Mouse (Mus musculus) midbrain, embryonic 12.5 days (tissue): Measurements from ENCODE around the gene Eno1. TPM values are rescaled to one million over a fixed set of nuclear protein-coding genes. Genes with fewer than 3 reads are reported as not detected.

Source experiments
- ATAC-seq: fragments of 200-750 bp; cut with Nextera tagmentation; 2 replicates; pipeline ENCODE4 v1.8.0; 2017; ENCODE audit warnings: low read depth, moderate TSS enrichment, moderate library complexity; ENCODE audit not compliant: low FRiP score
- H3K27ac ChIP-seq: fragments of 300-500 bp; sonication (generic); replicated peaks from 2 replicates; pipeline ENCODE4 v1.5.1; 2016; ENCODE audit warnings: mild to moderate bottlenecking
- H3K27me3 ChIP-seq: fragments of 300-500 bp; sonication (generic); 2 replicates; pipeline ENCODE4 v1.6.1; 2016; ENCODE audit warnings: mild to moderate bottlenecking
- H3K36me3 ChIP-seq: fragments of 300-500 bp; sonication (generic); 2 replicates; pipeline ENCODE4 v1.6.1; 2016
- H3K4me1 ChIP-seq: fragments of 300-500 bp; sonication (generic); 2 replicates; pipeline ENCODE4 v1.6.1; 2016
- H3K4me2 ChIP-seq: fragments of 300-500 bp; sonication (generic); replicated peaks from 2 replicates; pipeline ENCODE4 v1.6.1; 2016; ENCODE audit warnings: mild to moderate bottlenecking, moderate library complexity
- H3K4me3 ChIP-seq: fragments of 300-500 bp; sonication (generic); 2 replicates; pipeline ENCODE4 v1.5.1; 2016; ENCODE audit warnings: mild to moderate bottlenecking
- H3K9ac ChIP-seq: fragments of 300-500 bp; sonication (generic); replicated peaks from 2 replicates; pipeline ENCODE4 v1.6.1; 2016; ENCODE audit warnings: mild to moderate bottlenecking, moderate library complexity
- H3K9me3 ChIP-seq: fragments of 300-500 bp; sonication (generic); 2 replicates; pipeline ENCODE4 v1.6.1; 2016; ENCODE audit warnings: mild to moderate bottlenecking
- WGBS: fragments of 180-500 bp; shearing (Covaris S2); methylation state at CpG from one replicate; pipeline ENCODE4 v1.1.7; 2016; 5-methylcytosine and 5-hydroxymethylcytosine counted together
- polyA plus RNA-seq: library from polyadenylated mRNA; unstranded; fragments of >200 nt; fragmentation: Nextera tagmentation; extraction: Ambion mirVana; gene quantifications from 2 replicates; pipeline ENCODE4 v1.2.1, GENCODE M21; 2016

Eno1 gene
- polyA plus RNA-seq, 1 experiment from 2014 or later, result 1,083 TPM

- Histone ChIP-seq H3K27ac (peak overlapping the region; percentile 26), H3K4me3 (no peak overlapping the region), H3K9ac (no peak overlapping the region; the same call in 1 of the 2 replicates), H3K4me2 (no peak overlapping the region), H3K36me3 (peaks cover 5% of the 10 kb centered on the region; the same call in 1 of the 2 replicates), H3K9me3 (no peaks in the 10 kb centered on the region), H3K27me3 (no peaks in the 10 kb centered on the region), H3K4me1 (peaks cover 36% of the 10 kb centered on the region)
- 53% methylated on average over 20 of the region's 20 CpGs for WGBS
- ATAC-seq, result peak; percentile 57
Observed at GRCm38 (mm10) chr4:150257252-150258204, 21.0 kb downstream of the Eno1 start.

GRCm38 (mm10) chr4:150258388-150258787, 21.9 kb downstream of the Eno1 start:
- no peak overlapping the region for H3K4me3 ChIP-seq
- no peak overlapping the region for H3K4me2 ChIP-seq
- peak overlapping the region; percentile 29; the same call in 1 of the 2 replicates for H3K9ac ChIP-seq
- H3K36me3 ChIP-seq, result no peaks in the 10 kb centered on the region
- H3K27me3 ChIP-seq, result no peaks in the 10 kb centered on the region
- 73% methylated on average over 14 of the region's 14 CpGs for WGBS
- peak overlapping the region; percentile 26; the same call in 1 of the 2 replicates for H3K27ac ChIP-seq
- no peak for ATAC-seq
- H3K9me3 ChIP-seq, result no peaks in the 10 kb centered on the region
- peaks cover 36% of the 10 kb centered on the region for H3K4me1 ChIP-seq

- WGBS, result 91% methylated on average over 7 of the region's 7 CpGs
- no peak overlapping the region for H3K27ac ChIP-seq
- H3K27me3 ChIP-seq, result 0 out of 2 replicates have a peak, but pooled peaks cover 3% of the 10 kb centered on the region
Observed at GRCm38 (mm10) chr4:150259577-150259976, 23.1 kb downstream of the Eno1 start.

GRCm38 (mm10) chr4:150260111-150260510, 23.6 kb downstream of the Eno1 start:
- no peak for ATAC-seq
- Histone ChIP-seq H3K9me3 (no peaks in the 10 kb centered on the region), H3K9ac (no peak overlapping the region), H3K4me3 (no peak overlapping the region), H3K27ac (peak overlapping the region; percentile 42; the same call in 1 of the 2 replicates), H3K27me3 (0 out of 2 replicates have a peak, but pooled peaks cover 3% of the 10 kb centered on the region), H3K36me3 (no peaks in the 10 kb centered on the region), H3K4me1 (peaks cover 29% of the 10 kb centered on the region), H3K4me2 (no peak overlapping the region)
- 53% methylated on average over 7 of the region's 7 CpGs for WGBS

More at GRCm38 (mm10) chr4:150259577-150259976, 23.1 kb downstream of the Eno1 start:
- no peak overlapping the region for H3K4me2 ChIP-seq
- H3K4me3 ChIP-seq, result no peak overlapping the region
- ATAC-seq, result no peak
- H3K9me3 ChIP-seq, result no peaks in the 10 kb centered on the region
- H3K36me3 ChIP-seq, result no peaks in the 10 kb centered on the region
- H3K4me1 ChIP-seq, result peaks cover 33% of the 10 kb centered on the region
- H3K9ac ChIP-seq, result no peak overlapping the region

GRCm38 (mm10) chr4:150260745-150261144, 24.2 kb downstream of the Eno1 start:
- WGBS, result 24% methylated on average over 6 of the region's 6 CpGs
- no peak for ATAC-seq

GRCm38 (mm10) chr4:150262301-150262700, 25.8 kb downstream of the Eno1 start:
- ATAC-seq, result no peak
- 85% methylated on average over 8 of the region's 8 CpGs for WGBS

More at GRCm38 (mm10) chr4:150260745-150261144, 24.2 kb downstream of the Eno1 start:
- peak overlapping the region; percentile 42 for H3K27ac ChIP-seq
- no peak overlapping the region for H3K9ac ChIP-seq
- H3K9me3 ChIP-seq, result no peaks in the 10 kb centered on the region
- H3K4me2 ChIP-seq, result no peak overlapping the region
- 0 out of 2 replicates have a peak, but pooled peaks cover 3% of the 10 kb centered on the region for H3K27me3 ChIP-seq
- H3K4me1 ChIP-seq, result peaks cover 29% of the 10 kb centered on the region
- H3K36me3 ChIP-seq, result no peaks in the 10 kb centered on the region
- no peak overlapping the region for H3K4me3 ChIP-seq

GRCm38 (mm10) chr4:150264903-150265302, 28.4 kb downstream of the Eno1 start:
- Histone ChIP-seq H3K4me2 (no peak overlapping the region), H3K36me3 (no peaks in the 10 kb centered on the region), H3K9me3 (no peaks in the 10 kb centered on the region), H3K27ac (no peak overlapping the region), H3K4me3 (no peak overlapping the region), H3K9ac (no peak overlapping the region), H3K4me1 (peaks cover 13% of the 10 kb centered on the region), H3K27me3 (0 out of 2 replicates have a peak, but pooled peaks cover 3% of the 10 kb centered on the region)
- WGBS, result 53% methylated on average over 7 of the region's 7 CpGs
- no peak for ATAC-seq

More at GRCm38 (mm10) chr4:150262301-150262700, 25.8 kb downstream of the Eno1 start:
- Histone ChIP-seq H3K4me3 (no peak overlapping the region), H3K9me3 (no peaks in the 10 kb centered on the region), H3K27ac (no peak overlapping the region), H3K4me2 (no peak overlapping the region), H3K36me3 (no peaks in the 10 kb centered on the region), H3K27me3 (0 out of 2 replicates have a peak, but pooled peaks cover 3% of the 10 kb centered on the region), H3K4me1 (peaks cover 29% of the 10 kb centered on the region), H3K9ac (no peak overlapping the region)

GRCm38 (mm10) chr4:150265471-150265870, 28.9 kb downstream of the Eno1 start:
- WGBS, result 79% methylated on average over 5 of the region's 5 CpGs
- no peak overlapping the region for H3K9ac ChIP-seq
- H3K4me2 ChIP-seq, result no peak overlapping the region
- H3K36me3 ChIP-seq, result no peaks in the 10 kb centered on the region
- H3K4me1 ChIP-seq, result peaks cover 7% of the 10 kb centered on the region; the same call in 1 of the 2 replicates
- no peaks in the 10 kb centered on the region for H3K9me3 ChIP-seq
- H3K27me3 ChIP-seq, result 0 out of 2 replicates have a peak, but pooled peaks cover 3% of the 10 kb centered on the region
- H3K4me3 ChIP-seq, result no peak overlapping the region
- H3K27ac ChIP-seq, result no peak overlapping the region
- no peak for ATAC-seq

- no peak overlapping the region for H3K9ac ChIP-seq
- H3K27ac ChIP-seq, result no peak overlapping the region
- 84% methylated on average over 21 of the region's 21 CpGs for WGBS
- no peak overlapping the region for H3K4me3 ChIP-seq
- no peaks in the 10 kb centered on the region for H3K9me3 ChIP-seq
- ATAC-seq, result no peak
- H3K27me3 ChIP-seq, result 0 out of 2 replicates have a peak, but pooled peaks cover 3% of the 10 kb centered on the region
- no peaks in the 10 kb centered on the region for H3K36me3 ChIP-seq
- no peak overlapping the region for H3K4me2 ChIP-seq
- peaks cover under 1% of the 10 kb centered on the region; the same call in 1 of the 2 replicates for H3K4me1 ChIP-seq
Observed at GRCm38 (mm10) chr4:150266655-150267223, 30.2 kb downstream of the Eno1 start.

- Histone ChIP-seq H3K9ac (no peak overlapping the region), H3K4me3 (no peak overlapping the region), H3K36me3 (no peaks in the 10 kb centered on the region), H3K27ac (no peak overlapping the region), H3K4me1 (peaks cover 18% of the 10 kb centered on the region), H3K9me3 (no peaks in the 10 kb centered on the region), H3K4me2 (no peak overlapping the region), H3K27me3 (0 out of 2 replicates have a peak, but pooled peaks cover 3% of the 10 kb centered on the region)
- ATAC-seq, result no peak
- WGBS, result 87% methylated on average over 33 of the region's 33 CpGs
Observed at GRCm38 (mm10) chr4:150268674-150269653, 32.4 kb downstream of the Eno1 start.

- WGBS, result 62% methylated on average over 7 of the region's 7 CpGs
Observed at GRCm38 (mm10) chr4:150269679-150270078, 33.2 kb downstream of the Eno1 start.

More at GRCm38 (mm10) chr4:150269679-150270078, 33.2 kb downstream of the Eno1 start:
- Histone ChIP-seq H3K27me3 (no peaks in the 10 kb centered on the region), H3K27ac (no peak overlapping the region), H3K4me3 (no peak overlapping the region), H3K4me1 (peaks cover 18% of the 10 kb centered on the region), H3K9ac (no peak overlapping the region), H3K9me3 (no peaks in the 10 kb centered on the region), H3K36me3 (no peaks in the 10 kb centered on the region), H3K4me2 (no peak overlapping the region)
- no peak for ATAC-seq
